Mouse (Mus musculus): ENCODE data around the gene Panx2.

Gene Panx2

GRCm38 (mm10) chr15:89074613-89075477 lies 15.3 kb downstream of the Panx2 start, which contains the start of gene Trabd:
Trabd (plus strand) TSS chr15:89075124.
- DNase-seq (ENCODE audit: low read depth, low spot score): peak; percentile 40

- peak; percentile 77 for DNase-seq (ENCODE audit: low read depth, low spot score)
Observed at GRCm38 (mm10) chr15:89075478-89076147, 16.1 kb downstream of the Panx2 start.

- peak; percentile 55 for DNase-seq (ENCODE audit: low read depth, low spot score)
Observed at GRCm38 (mm10) chr15:89076156-89076731, 16.7 kb downstream of the Panx2 start.

GRCm38 (mm10) chr15:89078208-89078836 lies 18.8 kb downstream of the Panx2 start:
- peak; percentile 35 for DNase-seq (ENCODE audit: low read depth, low spot score)

- no peak for DNase-seq (ENCODE audit: low read depth, low spot score)
Observed at GRCm38 (mm10) chr15:89083906-89084305, 24.4 kb downstream of the Panx2 start.

GRCm38 (mm10) chr15:89084826-89085225 lies 25.3 kb downstream of the Panx2 start:
- no peak for DNase-seq (ENCODE audit: low read depth, low spot score)

GRCm38 (mm10) chr15:89088607-89089247 lies 29.2 kb downstream of the Panx2 start, which contains the start of gene Selenoo:
Selenoo (plus strand) TSS chr15:89089084.
- peak; percentile 93 for DNase-seq (ENCODE audit: low read depth, low spot score)

GRCm38 (mm10) chr15:89089248-89090051 lies 29.9 kb downstream of the Panx2 start:
- DNase-seq (ENCODE audit: low read depth, low spot score): peak; percentile 24

- peak; percentile 74 for DNase-seq (ENCODE audit: low read depth, low spot score)
Observed at GRCm38 (mm10) chr15:89090662-89091061, 31.1 kb downstream of the Panx2 start.

- no peak for DNase-seq (ENCODE audit: low read depth, low spot score)
Observed at GRCm38 (mm10) chr15:89092181-89092580, 32.6 kb downstream of the Panx2 start.

GRCm38 (mm10) chr15:89097450-89097849 lies 37.9 kb downstream of the Panx2 start:
- no peak for DNase-seq (ENCODE audit: low read depth, low spot score)

GRCm38 (mm10) chr15:89098616-89099015 lies 39.1 kb downstream of the Panx2 start:
- no peak for DNase-seq (ENCODE audit: low read depth, low spot score)

GRCm38 (mm10) chr15:89100823-89101222 lies 41.3 kb downstream of the Panx2 start:
- DNase-seq (ENCODE audit: low read depth, low spot score): no peak

- no peak for DNase-seq (ENCODE audit: low read depth, low spot score)
Observed at GRCm38 (mm10) chr15:89102646-89103045, 43.1 kb downstream of the Panx2 start.

GRCm38 (mm10) chr15:89103921-89104320 lies 44.4 kb downstream of the Panx2 start:
- DNase-seq (ENCODE audit: low read depth, low spot score): no peak

GRCm38 (mm10) chr15:89104425-89104824 lies 44.9 kb downstream of the Panx2 start:
- DNase-seq (ENCODE audit: low read depth, low spot score): no peak

- no peak for DNase-seq (ENCODE audit: low read depth, low spot score)
Observed at GRCm38 (mm10) chr15:89106073-89106472, 46.5 kb downstream of the Panx2 start.

GRCm38 (mm10) chr15:89106976-89107375 lies 47.4 kb downstream of the Panx2 start:
- DNase-seq (ENCODE audit: low read depth, low spot score): no peak

GRCm38 (mm10) chr15:89110147-89110546 lies 50.6 kb downstream of the Panx2 start:
- peak; percentile 86 for DNase-seq (ENCODE audit: low read depth, low spot score)

- no peak for DNase-seq (ENCODE audit: low read depth, low spot score)
Observed at GRCm38 (mm10) chr15:89118007-89118406, 58.5 kb downstream of the Panx2 start.

Measured in 3T3-L1 (cell line).